Mouse (Mus musculus) embryonic facial prominence, embryonic 12.5 days (tissue): ENCODE measurements at regions not wholly inside any gene's neighbourhood (a gene's known extent, or its start where the extent isn't known, plus 50 kb on each side); places are given as distances from the start of the nearest gene placed in this dataset.

Source experiments
- ATAC-seq: fragments of 200-750 bp; cut with Nextera tagmentation; 2 replicates; pipeline ENCODE4 v1.8.0; 2017; ENCODE audit not compliant: insufficient number of reproducible peaks, insufficient read depth, low FRiP score, low TSS enrichment
- H3K27ac ChIP-seq: fragments of 300-500 bp; sonication (generic); 2 replicates; pipeline ENCODE4 v1.5.1; 2016; ENCODE audit warnings: mild to moderate bottlenecking
- H3K27me3 ChIP-seq: fragments of 300-500 bp; sonication (generic); 2 replicates; pipeline ENCODE4 v1.6.1; 2016; ENCODE audit warnings: mild to moderate bottlenecking, moderate library complexity
- H3K36me3 ChIP-seq: fragments of 300-500 bp; sonication (generic); 2 replicates; pipeline ENCODE4 v1.6.1; 2016; ENCODE audit warnings: mild to moderate bottlenecking
- H3K4me1 ChIP-seq: fragments of 300-500 bp; sonication (generic); 2 replicates; pipeline ENCODE4 v1.6.1; 2016
- H3K4me2 ChIP-seq: fragments of 300-500 bp; sonication (generic); replicated peaks from 2 replicates; pipeline ENCODE4 v1.6.1; 2016; ENCODE audit warnings: mild to moderate bottlenecking, moderate library complexity
- H3K4me3 ChIP-seq: fragments of 300-500 bp; sonication (generic); 2 replicates; pipeline ENCODE4 v1.5.1; 2016; ENCODE audit warnings: mild to moderate bottlenecking
- H3K9ac ChIP-seq: fragments of 300-500 bp; sonication (generic); 2 replicates; pipeline ENCODE4 v1.6.1; 2016; ENCODE audit warnings: mild to moderate bottlenecking, moderate library complexity
- H3K9me3 ChIP-seq: fragments of 300-500 bp; sonication (generic); 2 replicates; pipeline ENCODE4 v1.6.1; 2016; ENCODE audit warnings: mild to moderate bottlenecking, moderate library complexity
- WGBS: fragments of 180-500 bp; shearing (Covaris S2); methylation state at CpG from one replicate; pipeline ENCODE4 v1.1.7; 2016; 5-methylcytosine and 5-hydroxymethylcytosine counted together

- Histone ChIP-seq H3K27me3 (no peaks in the 10 kb centered on the region), H3K4me2 (no peak overlapping the region), H3K9ac (no peak overlapping the region), H3K9me3 (no peaks in the 10 kb centered on the region), H3K36me3 (no peaks in the 10 kb centered on the region), H3K4me1 (peaks cover 19% of the 10 kb centered on the region), H3K27ac (no peak overlapping the region), H3K4me3 (no peak overlapping the region)
- WGBS, result 56% methylated on average over 7 of the region's 7 CpGs
- no peak for ATAC-seq
These were observed 90.9 kb upstream of the Hes1 start for GRCm38 (mm10) chr16:29973250-29973649.

GRCm38 (mm10) chr16:29975800-29976199 lies 88.4 kb upstream of the Hes1 start:
- Histone ChIP-seq H3K4me1 (peaks cover 17% of the 10 kb centered on the region), H3K27me3 (no peaks in the 10 kb centered on the region), H3K4me3 (no peak overlapping the region), H3K9ac (no peak overlapping the region), H3K4me2 (no peak overlapping the region), H3K27ac (no peak overlapping the region), H3K9me3 (no peaks in the 10 kb centered on the region), H3K36me3 (no peaks in the 10 kb centered on the region)
- WGBS, result 83% methylated on average over 3 of the region's 3 CpGs
- no peak for ATAC-seq

GRCm38 (mm10) chr16:29977011-29977410 lies 87.2 kb upstream of the Hes1 start:
- ATAC-seq, result no peak
- Histone ChIP-seq H3K4me1 (peaks cover 17% of the 10 kb centered on the region), H3K27ac (no peak overlapping the region), H3K36me3 (no peaks in the 10 kb centered on the region), H3K9ac (no peak overlapping the region), H3K9me3 (no peaks in the 10 kb centered on the region), H3K4me2 (no peak overlapping the region), H3K4me3 (no peak overlapping the region), H3K27me3 (no peaks in the 10 kb centered on the region)
- WGBS, result 61% methylated on average over 3 of the region's 3 CpGs

GRCm38 (mm10) chr16:29977711-29978110 lies 86.5 kb upstream of the Hes1 start:
- Histone ChIP-seq H3K4me1 (peaks cover 17% of the 10 kb centered on the region), H3K27ac (no peak overlapping the region), H3K9ac (no peak overlapping the region), H3K27me3 (no peaks in the 10 kb centered on the region), H3K36me3 (no peaks in the 10 kb centered on the region), H3K4me3 (no peak overlapping the region), H3K4me2 (no peak overlapping the region), H3K9me3 (no peaks in the 10 kb centered on the region)
- 69% methylated on average over 8 of the region's 8 CpGs for WGBS
- ATAC-seq, result no peak

- no peak for ATAC-seq
- no peaks in the 10 kb centered on the region for H3K36me3 ChIP-seq
- H3K27ac ChIP-seq, result no peak overlapping the region
- H3K9me3 ChIP-seq, result no peaks in the 10 kb centered on the region
- H3K4me2 ChIP-seq, result no peak overlapping the region
- no peak overlapping the region for H3K4me3 ChIP-seq
- H3K9ac ChIP-seq, result no peak overlapping the region
- WGBS, result 69% methylated on average over 7 of the region's 7 CpGs
- H3K4me1 ChIP-seq, result peaks cover 13% of the 10 kb centered on the region; the same call in 1 of the 2 replicates
- H3K27me3 ChIP-seq, result no peaks in the 10 kb centered on the region
These were observed 85.1 kb upstream of the Hes1 start for GRCm38 (mm10) chr16:29979066-29979465.

- no peaks in the 10 kb centered on the region for H3K27me3 ChIP-seq
- no peak overlapping the region for H3K4me2 ChIP-seq
- H3K4me1 ChIP-seq, result peaks cover 13% of the 10 kb centered on the region; the same call in 1 of the 2 replicates
- no peak overlapping the region for H3K4me3 ChIP-seq
- H3K27ac ChIP-seq, result no peak overlapping the region
- 89% methylated on average over 7 of the region's 7 CpGs for WGBS
- H3K9ac ChIP-seq, result no peak overlapping the region
- H3K36me3 ChIP-seq, result no peaks in the 10 kb centered on the region
- H3K9me3 ChIP-seq, result no peaks in the 10 kb centered on the region
- no peak for ATAC-seq
These were observed 82.6 kb upstream of the Hes1 start for GRCm38 (mm10) chr16:29981543-29981942.

- Histone ChIP-seq H3K4me1 (peaks cover 13% of the 10 kb centered on the region; the same call in 1 of the 2 replicates), H3K4me3 (no peak overlapping the region), H3K9me3 (no peaks in the 10 kb centered on the region), H3K27me3 (no peaks in the 10 kb centered on the region), H3K36me3 (no peaks in the 10 kb centered on the region), H3K4me2 (no peak overlapping the region), H3K9ac (no peak overlapping the region), H3K27ac (no peak overlapping the region)
- no peak for ATAC-seq
- 87% methylated on average over 8 of the region's 8 CpGs for WGBS
These were observed 81.9 kb upstream of the Hes1 start for GRCm38 (mm10) chr16:29982224-29982785.

GRCm38 (mm10) chr16:29983161-29983560 lies 81.0 kb upstream of the Hes1 start:
- H3K9me3 ChIP-seq, result no peaks in the 10 kb centered on the region
- no peaks in the 10 kb centered on the region for H3K36me3 ChIP-seq
- ATAC-seq, result no peak
- H3K9ac ChIP-seq, result no peak overlapping the region
- no peak overlapping the region for H3K4me3 ChIP-seq
- H3K4me1 ChIP-seq, result peaks cover 7% of the 10 kb centered on the region; the same call in 1 of the 2 replicates
- no peaks in the 10 kb centered on the region for H3K27me3 ChIP-seq
- H3K27ac ChIP-seq, result no peak overlapping the region
- 74% methylated on average over 7 of the region's 7 CpGs for WGBS
- no peak overlapping the region for H3K4me2 ChIP-seq

- Histone ChIP-seq H3K27me3 (no peaks in the 10 kb centered on the region), H3K27ac (no peak overlapping the region), H3K4me1 (peaks cover 8% of the 10 kb centered on the region), H3K4me2 (no peak overlapping the region), H3K36me3 (no peaks in the 10 kb centered on the region), H3K9ac (no peak overlapping the region), H3K4me3 (no peak overlapping the region), H3K9me3 (no peaks in the 10 kb centered on the region)
- ATAC-seq, result no peak
- 77% methylated on average over 11 of the region's 11 CpGs for WGBS
These were observed 78.9 kb upstream of the Hes1 start for GRCm38 (mm10) chr16:29985126-29985931.

GRCm38 (mm10) chr16:29987595-29987994 lies 76.6 kb upstream of the Hes1 start:
- ATAC-seq, result no peak
- no peaks in the 10 kb centered on the region for H3K27me3 ChIP-seq
- H3K4me1 ChIP-seq, result peaks cover 17% of the 10 kb centered on the region
- no peak overlapping the region for H3K4me3 ChIP-seq
- H3K27ac ChIP-seq, result no peak overlapping the region
- H3K9me3 ChIP-seq, result no peaks in the 10 kb centered on the region
- no peaks in the 10 kb centered on the region for H3K36me3 ChIP-seq
- H3K4me2 ChIP-seq, result no peak overlapping the region
- H3K9ac ChIP-seq, result no peak overlapping the region
- WGBS, result 87% methylated on average over 4 of the region's 4 CpGs

- Histone ChIP-seq H3K4me2 (no peak overlapping the region), H3K9me3 (no peaks in the 10 kb centered on the region), H3K27ac (no peak overlapping the region), H3K9ac (no peak overlapping the region), H3K27me3 (no peaks in the 10 kb centered on the region), H3K36me3 (no peaks in the 10 kb centered on the region), H3K4me3 (no peak overlapping the region), H3K4me1 (peaks cover 17% of the 10 kb centered on the region)
- ATAC-seq, result no peak
- WGBS, result 93% methylated on average over 6 of the region's 6 CpGs
These were observed 76.2 kb upstream of the Hes1 start for GRCm38 (mm10) chr16:29987999-29988398.

- H3K9ac ChIP-seq, result no peak overlapping the region
- WGBS, result 24% methylated on average over 1 of the region's 1 CpGs
- no peaks in the 10 kb centered on the region for H3K9me3 ChIP-seq
- no peak overlapping the region for H3K27ac ChIP-seq
- H3K4me2 ChIP-seq, result no peak overlapping the region
- ATAC-seq, result no peak
- H3K36me3 ChIP-seq, result no peaks in the 10 kb centered on the region
- peaks cover 22% of the 10 kb centered on the region for H3K4me1 ChIP-seq
- no peaks in the 10 kb centered on the region for H3K27me3 ChIP-seq
- H3K4me3 ChIP-seq, result no peak overlapping the region
These were observed 74.9 kb upstream of the Hes1 start for GRCm38 (mm10) chr16:29989308-29989707.
